Mouse (Mus musculus) cerebellum, adult 2 months (tissue): ENCODE results near the gene Fam160b1. TPM values are rescaled to one million over a fixed set of nuclear protein-coding genes. Genes with fewer than 3 reads are reported as not detected.

Source experiments
- DNase-seq, 2 experiments: peaks; one replicate each; pipeline ENCODE4 v3.0.0; 2021
- H3K27ac ChIP-seq: fragments of 200-500 bp; 2 replicates; pipeline ENCODE4 v1.5.1; 2012; ENCODE audit warnings: low read length, control low read depth, inconsistent platforms; ENCODE audit not compliant: insufficient read depth
- H3K27me3 ChIP-seq: fragments of 200-500 bp; 2 replicates; pipeline ENCODE4 v1.6.1; 2012; ENCODE audit warnings: inconsistent platforms, mild to moderate bottlenecking, low read length, moderate library complexity; ENCODE audit not compliant: control insufficient read depth, insufficient read depth
- H3K4me1 ChIP-seq: fragments of 200-500 bp; 2 replicates; pipeline ENCODE4 v1.6.1; 2011; ENCODE audit warnings: low read length; ENCODE audit not compliant: control insufficient read depth, insufficient read depth
- H3K4me3 ChIP-seq: fragments of 200-500 bp; replicated peaks from 2 replicates; pipeline ENCODE3; 2011; ENCODE audit warnings: mild to moderate bottlenecking, low read depth, low read length, control low read depth; ENCODE audit not compliant: insufficient read depth
- CTCF ChIP-seq: fragments of 200-500 bp; IDR thresholded peaks from 2 replicates; pipeline ENCODE4 v1.5.1; 2011; ENCODE audit warnings: low read depth, mild to moderate bottlenecking, control low read depth, low read length, moderate library complexity, borderline replicate concordance; ENCODE audit not compliant: insufficient read depth
- POLR2A ChIP-seq: fragments of 200-500 bp; IDR thresholded peaks from 2 replicates; pipeline ENCODE4 v1.6.1; 2011; ENCODE audit warnings: low read length, control low read depth, borderline replicate concordance; ENCODE audit not compliant: insufficient read depth
- WGBS: fragments of 180-500 bp; shearing (Covaris S2); methylation state at CpG from one replicate; pipeline ENCODE4 v1.1.7; 2018; 5-methylcytosine and 5-hydroxymethylcytosine counted together
- polyA plus RNA-seq: library from polyadenylated mRNA; depleted of rRNA; stranded (reverse); fragments of >200 nt; gene quantifications from 2 replicates; pipeline ENCODE4 v1.2.3, GENCODE M21; 2012

The Fam160b1 gene
- polyA plus RNA-seq, 1 experiment = 20.5 TPM

DNA sequence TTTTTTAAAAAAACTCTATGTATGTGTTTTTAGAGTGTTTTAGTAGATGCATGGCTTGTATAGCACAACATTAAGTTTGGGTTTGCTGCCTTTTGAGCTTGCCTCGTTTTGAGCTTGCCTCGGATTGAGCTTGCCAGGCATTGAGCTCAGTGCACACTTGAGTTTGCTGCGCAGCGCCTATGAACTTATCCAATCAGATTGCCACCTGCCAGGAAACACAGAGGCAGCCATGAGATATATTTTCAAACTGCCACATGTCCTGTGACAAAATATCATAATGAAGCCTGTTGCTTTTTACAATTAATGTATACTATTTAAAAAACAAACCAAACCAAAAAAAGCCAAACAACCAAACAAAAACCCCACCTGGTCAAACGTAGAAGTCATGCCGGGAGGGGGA is 29.2 kb upstream of the Fam160b1 start:
- DNase-seq = no peak
- no peak overlapping the region for H3K4me3 ChIP-seq
- no peaks in the 10 kb centered on the region for H3K27me3 ChIP-seq
- WGBS = 81% methylated on average over 6 of the region's 6 CpGs
- H3K4me1 ChIP-seq = no peaks in the 10 kb centered on the region
- TF ChIP-seq CTCF = no peak
- no peak for TF ChIP-seq POLR2A
- H3K27ac ChIP-seq = no peak overlapping the region

- no peak overlapping the region for H3K27ac ChIP-seq
- TF ChIP-seq POLR2A = no peak
- TF ChIP-seq CTCF = no peak
- no peaks in the 10 kb centered on the region for H3K4me1 ChIP-seq
- H3K27me3 ChIP-seq = no peaks in the 10 kb centered on the region
- H3K4me3 ChIP-seq = no peak overlapping the region
- 96% methylated on average over 4 of the region's 4 CpGs for WGBS
- DNase-seq = no peak
Observed at GRCm38 (mm10) chr19:57333356-57333755, 27.1 kb upstream of the Fam160b1 start.

GRCm38 (mm10) chr19:57335135-57335534 is 25.3 kb upstream of the Fam160b1 start:
- Histone ChIP-seq H3K4me1 (no peaks in the 10 kb centered on the region), H3K4me3 (no peak overlapping the region), H3K27me3 (no peaks in the 10 kb centered on the region), H3K27ac (no peak overlapping the region)
- WGBS = 70% methylated on average over 8 of the region's 8 CpGs
- no peak for TF ChIP-seq CTCF
- TF ChIP-seq POLR2A = no peak
- no peak for DNase-seq

- no peak overlapping the region for H3K27ac ChIP-seq
- DNase-seq = no peak
- H3K27me3 ChIP-seq = no peaks in the 10 kb centered on the region
- H3K4me3 ChIP-seq = no peak overlapping the region
- 39% methylated on average over 13 of the region's 13 CpGs for WGBS
- TF ChIP-seq CTCF (no peak), POLR2A (no peak)
- no peaks in the 10 kb centered on the region for H3K4me1 ChIP-seq
Observed at GRCm38 (mm10) chr19:57339281-57339864, 21.1 kb upstream of the Fam160b1 start.

GRCm38 (mm10) chr19:57340900-57341742 is 19.4 kb upstream of the Fam160b1 start:
- DNase-seq = no peak
- no peaks in the 10 kb centered on the region for H3K27me3 ChIP-seq
- WGBS = 85% methylated on average over 8 of the region's 8 CpGs
- H3K4me1 ChIP-seq = no peaks in the 10 kb centered on the region
- no peak overlapping the region for H3K27ac ChIP-seq
- no peak overlapping the region for H3K4me3 ChIP-seq
- TF ChIP-seq POLR2A (no peak), CTCF (no peak)

DNA sequence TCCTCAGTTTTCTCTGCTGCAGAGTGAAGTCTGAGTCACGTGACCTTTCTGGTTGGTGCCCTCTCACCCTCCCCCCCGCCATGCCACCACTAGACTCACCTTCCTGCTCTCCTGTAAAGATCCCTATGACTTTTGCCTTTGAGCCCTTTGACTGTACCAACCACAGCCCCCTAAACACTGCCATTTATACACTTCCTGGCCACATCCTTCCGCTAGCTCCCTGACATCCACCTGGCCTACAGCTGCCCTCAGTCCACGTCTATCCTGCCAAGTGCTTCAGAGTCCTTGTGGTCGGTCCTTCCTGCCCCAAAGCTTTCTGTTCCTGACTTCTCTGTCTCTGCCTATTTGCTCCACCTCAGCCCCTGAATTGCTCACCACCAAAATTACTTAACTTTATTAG is 16.6 kb upstream of the Fam160b1 start:
- H3K27ac ChIP-seq = no peak overlapping the region
- no peak for DNase-seq
- WGBS = 89% methylated on average over 5 of the region's 5 CpGs
- H3K27me3 ChIP-seq = no peaks in the 10 kb centered on the region
- TF ChIP-seq POLR2A (no peak), CTCF (no peak)
- H3K4me1 ChIP-seq = no peaks in the 10 kb centered on the region
- H3K4me3 ChIP-seq = no peak overlapping the region

- H3K4me1 ChIP-seq = no peaks in the 10 kb centered on the region
- no peak for DNase-seq
- H3K27ac ChIP-seq = no peak overlapping the region
- 65% methylated on average over 1 of the region's 1 CpGs for WGBS
- H3K27me3 ChIP-seq = no peaks in the 10 kb centered on the region
- no peak overlapping the region for H3K4me3 ChIP-seq
- TF ChIP-seq CTCF = no peak
- TF ChIP-seq POLR2A = no peak
Observed at GRCm38 (mm10) chr19:57344678-57345077, 15.8 kb upstream of the Fam160b1 start.

DNA sequence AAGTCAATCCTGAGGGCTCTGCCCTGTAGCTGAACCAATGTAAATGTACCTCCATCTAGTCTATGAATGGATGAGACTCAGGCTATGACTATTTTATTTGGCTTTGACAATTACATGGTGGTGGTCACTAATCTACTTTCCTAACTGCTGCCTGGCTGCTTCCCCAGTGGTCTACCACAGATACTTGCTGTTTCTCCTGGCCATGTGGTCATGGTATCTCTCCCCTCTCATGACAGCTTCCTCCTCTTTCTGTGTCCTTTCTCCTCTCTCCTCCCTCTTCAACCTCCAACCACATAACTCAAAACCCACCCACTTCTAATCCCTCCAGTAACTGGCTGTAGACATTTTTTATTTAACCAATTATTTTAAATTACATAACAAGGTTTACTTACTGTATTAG is 11.4 kb upstream of the Fam160b1 start:
- no peak overlapping the region for H3K4me3 ChIP-seq
- no peak overlapping the region for H3K27ac ChIP-seq
- no peaks in the 10 kb centered on the region for H3K4me1 ChIP-seq
- no peak for DNase-seq
- TF ChIP-seq POLR2A = no peak
- TF ChIP-seq CTCF = no peak
- H3K27me3 ChIP-seq = no peaks in the 10 kb centered on the region
